Mouse (Mus musculus): ENCODE measurements around the gene Fgfr2. TPM values are rescaled to one million over a fixed set of nuclear protein-coding genes. Genes with fewer than 3 reads are reported as not detected.

Gene Fgfr2
- polyA plus RNA-seq, 1 experiment, result 14.8 TPM

DNA sequence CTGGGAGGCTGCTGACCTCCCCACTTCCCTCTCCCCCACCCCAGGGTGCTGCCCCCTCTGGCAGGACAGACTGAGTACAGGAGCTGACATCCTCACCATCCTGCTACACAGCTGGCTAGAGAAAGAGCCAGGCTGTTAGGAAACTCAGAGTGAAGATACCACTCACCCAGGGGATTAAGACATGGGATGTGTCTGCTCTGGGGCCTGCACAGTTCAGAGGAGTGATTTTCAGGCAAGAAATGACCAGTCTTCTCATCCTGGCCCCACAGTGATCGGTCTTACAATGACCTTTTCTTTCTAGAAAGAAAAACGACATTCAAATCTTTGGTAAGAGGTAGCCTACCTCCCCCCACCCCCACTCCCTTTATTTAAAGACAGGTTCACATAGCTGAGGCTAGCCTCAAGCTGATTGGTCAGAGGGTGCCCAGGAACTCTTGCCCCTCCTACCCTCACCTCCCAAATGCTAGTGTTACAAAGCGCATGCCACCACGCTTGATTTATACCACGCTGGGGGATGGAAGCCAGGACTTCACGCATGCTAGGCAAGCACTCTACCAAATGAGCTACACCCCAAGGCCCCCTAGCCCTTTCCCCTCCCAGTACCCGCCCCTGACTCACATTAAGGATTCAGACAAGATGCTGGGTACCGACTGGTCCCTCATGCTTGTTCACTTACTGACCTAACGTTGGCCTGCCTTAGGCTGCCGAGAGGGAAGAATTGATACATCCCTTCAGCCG is 2845.0 kb downstream of the Fgfr2 start:
- Histone ChIP-seq H3K4me1 (ENCODE audit: control insufficient read depth, insufficient read depth, low read length) (no peaks in the 10 kb centered on the region), H3K27me3 (replicated peaks; ENCODE audit: control insufficient read depth, insufficient read depth, low read length) (no peaks in the 10 kb centered on the region), H3K27ac (ENCODE audit: insufficient read depth, low read depth, low read length) (no peak overlapping the region), H3K4me3 (ENCODE audit: insufficient read depth, low read depth, low read length) (no peak overlapping the region), H3K36me3 (ENCODE audit: control insufficient read depth, insufficient read depth, low read length) (no peaks in the 10 kb centered on the region)
- TF ChIP-seq POLR2A (IDR thresholded peaks at IDR 0.05; ENCODE audit: low read depth, low read length) (no peak), CTCF (conservative IDR thresholded peaks at IDR 0.05; ENCODE audit: insufficient read depth, insufficient read length, low read depth, low read length) (no peak)
- WGBS, result 48% methylated on average over 11 of the region's 11 CpGs
- DNase-seq, result no peak

GRCm38 (mm10) chr7:130273265-130273664 is 2849.9 kb downstream of the Fgfr2 start:
- peak; percentile 72 for DNase-seq
- no peaks in the 10 kb centered on the region for H3K4me1 ChIP-seq (ENCODE audit: control insufficient read depth, insufficient read depth, low read length)
- no peak overlapping the region for H3K27ac ChIP-seq (ENCODE audit: insufficient read depth, low read depth, low read length)
- no peak overlapping the region for H3K4me3 ChIP-seq (ENCODE audit: insufficient read depth, low read depth, low read length)
- no peaks in the 10 kb centered on the region for H3K36me3 ChIP-seq (ENCODE audit: control insufficient read depth, insufficient read depth, low read length)
- H3K27me3 ChIP-seq (replicated peaks; ENCODE audit: control insufficient read depth, insufficient read depth, low read length), result no peaks in the 10 kb centered on the region
- 7% methylated on average over 16 of the region's 16 CpGs for WGBS
- no peak for TF ChIP-seq POLR2A (IDR thresholded peaks at IDR 0.05; ENCODE audit: low read depth, low read length)
- peak; percentile 82 for TF ChIP-seq CTCF (conservative IDR thresholded peaks at IDR 0.05; ENCODE audit: insufficient read depth, insufficient read length, low read depth, low read length)

- Histone ChIP-seq H3K27me3 (replicated peaks; ENCODE audit: control insufficient read depth, insufficient read depth, low read length) (no peaks in the 10 kb centered on the region), H3K4me1 (ENCODE audit: control insufficient read depth, insufficient read depth, low read length) (no peaks in the 10 kb centered on the region), H3K27ac (ENCODE audit: insufficient read depth, low read depth, low read length) (no peak overlapping the region), H3K4me3 (ENCODE audit: insufficient read depth, low read depth, low read length) (no peak overlapping the region), H3K36me3 (ENCODE audit: control insufficient read depth, insufficient read depth, low read length) (no peaks in the 10 kb centered on the region)
- peak; percentile 48; the same call in 1 of the 2 replicates for TF ChIP-seq CTCF (conservative IDR thresholded peaks at IDR 0.05; ENCODE audit: insufficient read depth, insufficient read length, low read depth, low read length)
- no peak for TF ChIP-seq POLR2A (IDR thresholded peaks at IDR 0.05; ENCODE audit: low read depth, low read length)
- WGBS, result 89% methylated on average over 5 of the region's 5 CpGs
- DNase-seq, result no peak
Measured at GRCm38 (mm10) chr7:130270807-130271206, 2852.3 kb downstream of the Fgfr2 start.

- TF ChIP-seq CTCF (conservative IDR thresholded peaks at IDR 0.05; ENCODE audit: insufficient read depth, insufficient read length, low read depth, low read length) (no peak), POLR2A (IDR thresholded peaks at IDR 0.05; ENCODE audit: low read depth, low read length) (no peak)
- DNase-seq, result no peak
- H3K4me3 ChIP-seq (ENCODE audit: insufficient read depth, low read depth, low read length), result no peak overlapping the region
- H3K27me3 ChIP-seq (replicated peaks; ENCODE audit: control insufficient read depth, insufficient read depth, low read length), result no peaks in the 10 kb centered on the region
- 88% methylated on average over 16 of the region's 16 CpGs for WGBS
- H3K27ac ChIP-seq (ENCODE audit: insufficient read depth, low read depth, low read length), result no peak overlapping the region
- H3K36me3 ChIP-seq (ENCODE audit: control insufficient read depth, insufficient read depth, low read length), result no peaks in the 10 kb centered on the region
- H3K4me1 ChIP-seq (ENCODE audit: control insufficient read depth, insufficient read depth, low read length), result no peaks in the 10 kb centered on the region
Measured at GRCm38 (mm10) chr7:130269124-130269867, 2853.9 kb downstream of the Fgfr2 start.

DNA sequence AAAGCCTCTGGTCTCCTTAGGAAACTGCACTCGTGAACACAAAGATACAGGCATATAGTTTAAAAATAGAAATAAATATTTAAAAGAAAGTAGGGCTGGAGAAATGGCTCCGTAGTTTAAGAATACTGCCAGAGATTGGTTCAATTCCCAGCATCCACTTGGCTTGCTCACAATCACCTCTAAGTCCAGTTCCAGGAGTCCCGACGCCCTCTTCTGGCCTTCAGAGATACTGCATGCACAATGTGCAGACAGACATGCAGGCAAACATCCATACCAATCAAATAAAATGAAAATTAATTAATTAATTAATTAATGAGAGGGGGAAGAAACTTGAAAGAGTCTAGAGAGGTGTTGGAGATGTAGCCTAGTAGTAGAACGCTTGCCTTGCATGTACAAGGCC is 2856.1 kb downstream of the Fgfr2 start:
- no peaks in the 10 kb centered on the region for H3K4me1 ChIP-seq (ENCODE audit: control insufficient read depth, insufficient read depth, low read length)
- no peak overlapping the region for H3K27ac ChIP-seq (ENCODE audit: insufficient read depth, low read depth, low read length)
- TF ChIP-seq CTCF (conservative IDR thresholded peaks at IDR 0.05; ENCODE audit: insufficient read depth, insufficient read length, low read depth, low read length) (peak; percentile 73), POLR2A (IDR thresholded peaks at IDR 0.05; ENCODE audit: low read depth, low read length) (no peak)
- 56% methylated on average over 5 of the region's 5 CpGs for WGBS
- peak; percentile 30 for DNase-seq
- H3K27me3 ChIP-seq (replicated peaks; ENCODE audit: control insufficient read depth, insufficient read depth, low read length), result no peaks in the 10 kb centered on the region
- no peak overlapping the region for H3K4me3 ChIP-seq (ENCODE audit: insufficient read depth, low read depth, low read length)
- H3K36me3 ChIP-seq (ENCODE audit: control insufficient read depth, insufficient read depth, low read length), result no peaks in the 10 kb centered on the region

DNA sequence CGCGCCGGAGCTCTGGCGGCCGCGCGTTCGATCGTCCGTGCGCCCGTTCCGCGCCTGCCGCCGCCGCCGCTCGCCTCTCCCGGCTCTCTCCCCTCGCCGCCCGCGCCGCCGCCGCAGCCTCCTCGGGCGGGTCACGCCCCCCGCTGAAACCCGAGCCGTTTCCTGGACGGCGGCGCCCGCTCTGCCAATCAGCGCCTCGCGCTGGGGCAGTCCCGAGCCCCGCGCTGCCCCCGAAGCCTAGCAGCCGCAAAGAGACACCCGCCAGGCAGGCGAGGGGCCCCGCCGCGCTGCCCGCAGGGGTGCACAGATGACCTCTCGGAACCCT is 2857.0 kb downstream of the Fgfr2 start:
- no peak for TF ChIP-seq CTCF (conservative IDR thresholded peaks at IDR 0.05; ENCODE audit: insufficient read depth, insufficient read length, low read depth, low read length)
- TF ChIP-seq POLR2A (IDR thresholded peaks at IDR 0.05; ENCODE audit: low read depth, low read length), result no peak
- H3K36me3 ChIP-seq (ENCODE audit: control insufficient read depth, insufficient read depth, low read length), result no peaks in the 10 kb centered on the region
- H3K27me3 ChIP-seq (replicated peaks; ENCODE audit: control insufficient read depth, insufficient read depth, low read length), result no peaks in the 10 kb centered on the region
- WGBS, result under 1% methylated on average over 52 of the region's 52 CpGs
- H3K4me3 ChIP-seq (ENCODE audit: insufficient read depth, low read depth, low read length), result peak overlapping the region; percentile 54
- peak; percentile 81 for DNase-seq
- no peaks in the 10 kb centered on the region for H3K4me1 ChIP-seq (ENCODE audit: control insufficient read depth, insufficient read depth, low read length)
- peak overlapping the region; percentile 48 for H3K27ac ChIP-seq (ENCODE audit: insufficient read depth, low read depth, low read length)

Data from kidney, adult 2 months (tissue).